Mouse (Mus musculus): ENCODE measurements at regions not wholly inside any gene's neighbourhood (a gene's known extent, or its start where the extent isn't known, plus 50 kb on each side); places are given as distances from the start of the nearest gene placed in this dataset.

GRCm38 (mm10) chr9:80819070-80819469, 353.8 kb upstream of the Impg1 start:
- TF ChIP-seq CTCF (IDR thresholded peaks at IDR 0.05; ENCODE audit: borderline replicate concordance, insufficient read depth, low read depth, low read length) (no peak), POLR2A (IDR thresholded peaks at IDR 0.05; ENCODE audit: borderline replicate concordance, insufficient read depth, low read length) (no peak)

Data from cerebellum, adult 2 months (tissue).